Mouse (Mus musculus): ENCODE results near the gene Stbd1. TPM values are rescaled to one million over a fixed set of nuclear protein-coding genes. Genes with fewer than 3 reads are reported as not detected.
A peak's percentile ranks its signal among the peaks of the same experiment; 100 is the strongest.

The Stbd1 gene
- polyA plus RNA-seq, 1 experiment from 2014 or later = 18.3 TPM

- 75% methylated on average over 5 of the region's 5 CpGs for WGBS
- Histone ChIP-seq H3K4me2 (no peak overlapping the region), H3K9ac (replicated peaks) (no peak overlapping the region), H3K36me3 (no peaks in the 10 kb centered on the region), H3K27me3 (replicated peaks) (no peaks in the 10 kb centered on the region), H3K9me3 (replicated peaks) (no peaks in the 10 kb centered on the region), H3K4me1 (no peaks in the 10 kb centered on the region), H3K27ac (replicated peaks) (no peak overlapping the region), H3K4me3 (replicated peaks) (no peak overlapping the region)
- ATAC-seq (ENCODE audit: low FRiP score) = no peak; the same call in 1 of the 2 replicates
Observed at GRCm38 (mm10) chr5:92595026-92595425, 7.8 kb upstream of the Stbd1 start.

GRCm38 (mm10) chr5:92596865-92597264, 6.0 kb upstream of the Stbd1 start:
- 94% methylated on average over 8 of the region's 8 CpGs for WGBS
- ATAC-seq (ENCODE audit: low FRiP score) = no peak
- H3K4me3 ChIP-seq (replicated peaks) = no peak overlapping the region

GRCm38 (mm10) chr5:92599030-92599429, 3.8 kb upstream of the Stbd1 start:
- ATAC-seq (ENCODE audit: low FRiP score) = no peak

More at GRCm38 (mm10) chr5:92596865-92597264, 6.0 kb upstream of the Stbd1 start:
- Histone ChIP-seq H3K4me2 (no peak overlapping the region), H3K4me1 (no peaks in the 10 kb centered on the region), H3K27ac (replicated peaks) (no peak overlapping the region), H3K9me3 (replicated peaks) (no peaks in the 10 kb centered on the region), H3K9ac (replicated peaks) (no peak overlapping the region), H3K36me3 (no peaks in the 10 kb centered on the region), H3K27me3 (replicated peaks) (0 out of 2 replicates have a peak, but pooled peaks cover 2% of the 10 kb centered on the region)

GRCm38 (mm10) chr5:92604452-92605247, 1.8 kb downstream of the Stbd1 start:
- Histone ChIP-seq H3K9ac (replicated peaks) (no peak overlapping the region), H3K4me1 (peaks cover 12% of the 10 kb centered on the region), H3K4me2 (peak overlapping the region; percentile 88), H3K27ac (replicated peaks) (no peak overlapping the region), H3K36me3 (no peaks in the 10 kb centered on the region), H3K27me3 (replicated peaks) (0 out of 2 replicates have a peak, but pooled peaks cover 4% of the 10 kb centered on the region), H3K9me3 (replicated peaks) (no peaks in the 10 kb centered on the region), H3K4me3 (replicated peaks) (no peak overlapping the region)
- ATAC-seq (ENCODE audit: low FRiP score) = no peak
- WGBS = 66% methylated on average over 10 of the region's 10 CpGs

More at GRCm38 (mm10) chr5:92599030-92599429, 3.8 kb upstream of the Stbd1 start:
- Histone ChIP-seq H3K4me1 (peaks cover 9% of the 10 kb centered on the region), H3K9ac (replicated peaks) (no peak overlapping the region), H3K27me3 (replicated peaks) (0 out of 2 replicates have a peak, but pooled peaks cover 4% of the 10 kb centered on the region), H3K27ac (replicated peaks) (no peak overlapping the region), H3K36me3 (no peaks in the 10 kb centered on the region), H3K9me3 (replicated peaks) (no peaks in the 10 kb centered on the region), H3K4me2 (no peak overlapping the region), H3K4me3 (replicated peaks) (no peak overlapping the region)
- 87% methylated on average over 10 of the region's 10 CpGs for WGBS

- Histone ChIP-seq H3K9ac (replicated peaks) (no peak overlapping the region), H3K4me1 (peaks cover 12% of the 10 kb centered on the region), H3K4me2 (no peak overlapping the region), H3K4me3 (replicated peaks) (no peak overlapping the region), H3K9me3 (replicated peaks) (no peaks in the 10 kb centered on the region), H3K27me3 (replicated peaks) (no peaks in the 10 kb centered on the region), H3K36me3 (no peaks in the 10 kb centered on the region), H3K27ac (replicated peaks) (no peak overlapping the region)
- WGBS = 89% methylated on average over 5 of the region's 5 CpGs
- ATAC-seq (ENCODE audit: low FRiP score) = no peak
Observed at GRCm38 (mm10) chr5:92607492-92608229, 4.8 kb downstream of the Stbd1 start.

- Histone ChIP-seq H3K9ac (replicated peaks) (no peak overlapping the region), H3K36me3 (no peaks in the 10 kb centered on the region), H3K4me2 (no peak overlapping the region), H3K27me3 (replicated peaks) (no peaks in the 10 kb centered on the region), H3K27ac (replicated peaks) (no peak overlapping the region), H3K4me3 (replicated peaks) (no peak overlapping the region), H3K9me3 (replicated peaks) (no peaks in the 10 kb centered on the region), H3K4me1 (no peaks in the 10 kb centered on the region)
- 95% methylated on average over 4 of the region's 4 CpGs for WGBS
- no peak for ATAC-seq (ENCODE audit: low FRiP score)
Observed at GRCm38 (mm10) chr5:92612756-92613155, 9.9 kb downstream of the Stbd1 start.

- Histone ChIP-seq H3K4me2 (no peak overlapping the region), H3K27ac (replicated peaks) (no peak overlapping the region), H3K9ac (replicated peaks) (no peak overlapping the region), H3K9me3 (replicated peaks) (no peaks in the 10 kb centered on the region), H3K4me1 (no peaks in the 10 kb centered on the region), H3K36me3 (no peaks in the 10 kb centered on the region), H3K27me3 (replicated peaks) (no peaks in the 10 kb centered on the region), H3K4me3 (replicated peaks) (no peak overlapping the region)
- WGBS = 85% methylated on average over 5 of the region's 5 CpGs
- ATAC-seq (ENCODE audit: low FRiP score) = no peak
Observed at GRCm38 (mm10) chr5:92621883-92622282, 19.0 kb downstream of the Stbd1 start.

- Histone ChIP-seq H3K9ac (replicated peaks) (no peak overlapping the region), H3K4me2 (no peak overlapping the region), H3K27ac (replicated peaks) (no peak overlapping the region), H3K4me1 (no peaks in the 10 kb centered on the region), H3K27me3 (replicated peaks) (no peaks in the 10 kb centered on the region), H3K4me3 (replicated peaks) (no peak overlapping the region), H3K36me3 (no peaks in the 10 kb centered on the region), H3K9me3 (replicated peaks) (no peaks in the 10 kb centered on the region)
- 78% methylated on average over 7 of the region's 7 CpGs for whole genome bisulfite sequencing
- no peak for ATAC-seq (ENCODE audit: low FRiP score)
Observed at GRCm38 (mm10) chr5:92627896-92628295, 25.1 kb downstream of the Stbd1 start.

GRCm38 (mm10) chr5:92633526-92633925, 30.7 kb downstream of the Stbd1 start:
- no peaks in the 10 kb centered on the region for H3K4me1 ChIP-seq
- no peak overlapping the region for H3K9ac ChIP-seq (replicated peaks)
- H3K36me3 ChIP-seq = no peaks in the 10 kb centered on the region
- no peaks in the 10 kb centered on the region for H3K27me3 ChIP-seq (replicated peaks)
- H3K4me3 ChIP-seq (replicated peaks) = no peak overlapping the region
- 69% methylated on average over 4 of the region's 4 CpGs for WGBS
- no peak overlapping the region for H3K27ac ChIP-seq (replicated peaks)
- ATAC-seq (ENCODE audit: low FRiP score) = no peak
- no peaks in the 10 kb centered on the region for H3K9me3 ChIP-seq (replicated peaks)
- no peak overlapping the region for H3K4me2 ChIP-seq

GRCm38 (mm10) chr5:92634916-92635315, 32.1 kb downstream of the Stbd1 start:
- Histone ChIP-seq H3K4me3 (replicated peaks) (no peak overlapping the region), H3K9me3 (replicated peaks) (no peaks in the 10 kb centered on the region), H3K9ac (replicated peaks) (no peak overlapping the region), H3K36me3 (no peaks in the 10 kb centered on the region), H3K4me2 (no peak overlapping the region), H3K4me1 (no peaks in the 10 kb centered on the region), H3K27ac (replicated peaks) (no peak overlapping the region), H3K27me3 (replicated peaks) (no peaks in the 10 kb centered on the region)
- no peak for ATAC-seq (ENCODE audit: low FRiP score)
- 72% methylated on average over 3 of the region's 3 CpGs for WGBS

GRCm38 (mm10) chr5:92635891-92636290, 33.0 kb downstream of the Stbd1 start:
- 87% methylated on average over 5 of the region's 5 CpGs for WGBS
- no peaks in the 10 kb centered on the region for H3K9me3 ChIP-seq (replicated peaks)

GRCm38 (mm10) chr5:92640861-92641260, 38.0 kb downstream of the Stbd1 start:
- WGBS = 83% methylated on average over 3 of the region's 3 CpGs
- Histone ChIP-seq H3K4me3 (replicated peaks) (no peak overlapping the region), H3K36me3 (no peaks in the 10 kb centered on the region), H3K9me3 (replicated peaks) (no peaks in the 10 kb centered on the region), H3K9ac (replicated peaks) (no peak overlapping the region), H3K4me2 (no peak overlapping the region), H3K27ac (replicated peaks) (no peak overlapping the region), H3K27me3 (replicated peaks) (no peaks in the 10 kb centered on the region), H3K4me1 (no peaks in the 10 kb centered on the region)
- no peak for ATAC-seq (ENCODE audit: low FRiP score)

More at GRCm38 (mm10) chr5:92635891-92636290, 33.0 kb downstream of the Stbd1 start:
- Histone ChIP-seq H3K4me2 (no peak overlapping the region), H3K27me3 (replicated peaks) (no peaks in the 10 kb centered on the region), H3K9ac (replicated peaks) (no peak overlapping the region), H3K4me1 (no peaks in the 10 kb centered on the region), H3K4me3 (replicated peaks) (no peak overlapping the region), H3K36me3 (no peaks in the 10 kb centered on the region), H3K27ac (replicated peaks) (no peak overlapping the region)
- ATAC-seq (ENCODE audit: low FRiP score) = no peak
